Comparison of ENCODE assay signal across 9 mouse cellular contexts in the genomic region with DNA sequence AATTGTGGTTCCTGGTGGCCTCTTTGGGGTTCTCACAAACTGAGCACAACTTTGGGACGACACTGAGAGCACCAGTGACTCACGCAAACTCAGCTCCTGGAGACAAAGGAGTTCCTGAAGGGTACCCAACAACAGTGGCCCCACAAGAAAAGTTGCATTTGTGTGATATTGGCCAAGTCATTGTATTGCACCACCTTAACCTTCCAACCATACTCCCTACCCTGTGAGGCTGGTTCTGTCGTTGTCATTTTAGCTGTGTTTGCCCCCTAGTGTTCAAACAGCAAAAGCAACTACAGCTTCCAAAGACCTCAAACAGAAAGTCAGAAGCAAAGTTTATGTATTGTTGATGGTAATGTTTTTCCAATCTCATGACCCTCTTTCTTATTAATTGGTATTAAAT. TPM values are rescaled to one million over a fixed set of nuclear protein-coding genes. Genes with fewer than 3 reads are reported as not detected.
DNase-seq lines count a peak whose midpoint lies in the region; TF ChIP-seq lines count a peak whose summit lies in the region.
"Had no signal": no experiment of that assay in that cellular context is flagged by ENCODE, and none has a peak within 500 bp of the region (broad histone marks: within the 10 kb centered on the region; RNA-seq: fewer than 3 reads in every experiment).

No protein-coding gene starts in this region.

- no peaks in the 10 kb centered on the region for H3K4me1 ChIP-seq in cerebellum, adult 2 months (ENCODE audit: control insufficient read depth, insufficient read depth, low read length)
- H3K4me1 ChIP-seq in liver, adult 2 months (ENCODE audit: control insufficient read depth, insufficient read depth, low read length) = no peaks in the 10 kb centered on the region
- H3K4me1 ChIP-seq: hindbrain, embryonic 15.5 days had no signal

- TF ChIP-seq CTCF in cerebellum, adult 2 months (IDR thresholded peaks at IDR 0.05; ENCODE audit: borderline replicate concordance, insufficient read depth, low read depth, low read length) = peak; percentile 25; the same call in 1 of the 2 replicates
- TF ChIP-seq CTCF in liver, adult 2 months (IDR thresholded peaks at IDR 0.05; ENCODE audit: low read depth, low read length) = no peak

- H3K9ac ChIP-seq in liver, adult 2 months (ENCODE audit: low read depth, low read length) = no peak overlapping the region
- H3K9ac ChIP-seq: hindbrain, embryonic 15.5 days had no signal

- no peak for DNase-seq in cerebellum, adult 2 months
- DNase-seq in cerebellum, adult 9-10 months = no peak
- peak; percentile 23 for DNase-seq in spleen, adult 12 weeks (ENCODE audit: low spot score)
- DNase-seq in spleen, postnatal 14 days (ENCODE audit: low spot score in 2 of 2) = no peak
- peak; percentile 14 for DNase-seq in liver, adult 2 months (ENCODE audit: extremely low read depth, low read depth, low spot score)
- peak; percentile 34 for DNase-seq in thymus, postnatal 4 days
- no peak for DNase-seq in ovary, postnatal 10 days (ENCODE audit: low spot score)
- DNase-seq in left cerebral cortex, adult 18-20 months (ENCODE audit: low spot score in 2 of 2) = no peak

- WGBS in cerebellum, adult 2 months = 61% methylated on average over 3 of the region's 3 CpGs
- WGBS in liver, adult 2 months = 57% methylated on average over 3 of the region's 3 CpGs

- H3K79me2 ChIP-seq in liver, adult 2 months (ENCODE audit: control insufficient read depth, insufficient read depth, low read length) = no peaks in the 10 kb centered on the region

- H3K27ac ChIP-seq in cerebellum, adult 2 months (ENCODE audit: insufficient read depth, low read length) = no peak overlapping the region
- no peak overlapping the region for H3K27ac ChIP-seq in liver, adult 2 months (replicated peaks; ENCODE audit: insufficient read depth, low read depth, low read length)
- H3K27ac ChIP-seq: hindbrain, embryonic 15.5 days had no signal

- no peak overlapping the region for H3K4me3 ChIP-seq in cerebellum, adult 2 months (replicated peaks; ENCODE audit: insufficient read depth, low read depth, low read length)
- no peak overlapping the region for H3K4me3 ChIP-seq in liver, adult 2 months (ENCODE audit: insufficient read depth, low read depth, low read length)
- H3K4me3 ChIP-seq: hindbrain, embryonic 15.5 days had no signal

- H3K36me3 ChIP-seq in liver, adult 2 months (ENCODE audit: control insufficient read depth, insufficient read depth, low read length) = no peaks in the 10 kb centered on the region
- H3K36me3 ChIP-seq: hindbrain, embryonic 15.5 days had no signal

- TF ChIP-seq POLR2A in cerebellum, adult 2 months (IDR thresholded peaks at IDR 0.05; ENCODE audit: borderline replicate concordance, insufficient read depth, low read length) = no peak
- no peak for TF ChIP-seq POLR2A in liver, adult 2 months (IDR thresholded peaks at IDR 0.05; ENCODE audit: extremely low read depth, insufficient read depth, low read length)

- no peaks in the 10 kb centered on the region for H3K27me3 ChIP-seq in cerebellum, adult 2 months (ENCODE audit: control insufficient read depth, insufficient read depth, low read length)
- no peaks in the 10 kb centered on the region for H3K27me3 ChIP-seq in liver, adult 2 months (ENCODE audit: control insufficient read depth, insufficient read depth, low read length)
- H3K27me3 ChIP-seq: hindbrain, embryonic 15.5 days had no signal

RNA-seq across cellular contexts. Expression of a gene that starts 23.4 kb away (rescaled TPM):
- polyA plus RNA-seq in cerebellum, adult 2 months (2012; rRNA removed) = 0.03 TPM in 1 of 2 replicates, not detected in the other
- total RNA-seq in liver, adult 2 months (2014; rRNA removed) = not detected in 2 replicates
- polyA plus RNA-seq in liver, adult 2 months (2012; rRNA removed) = not detected in 2 replicates
- under 1 TPM in 1 of 2 experiments, not detected in 1; 0.09 TPM for total RNA-seq in left cerebral cortex, adult 18-20 months (2021)

RNA-seq across cellular contexts. Expression of a gene that starts 35.7 kb away (rescaled TPM):
- 116 and 117 TPM in 2 replicates for polyA plus RNA-seq in cerebellum, adult 2 months (2012; rRNA removed)
- 25.4 and 31.3 TPM in 2 replicates for total RNA-seq in liver, adult 2 months (2014; rRNA removed)
- polyA plus RNA-seq in liver, adult 2 months (2012; rRNA removed) = 16.2 and 16.3 TPM in 2 replicates
- total RNA-seq in left cerebral cortex, adult 18-20 months (2021) = 100 to 1,000 TPM; 280 to 293 TPM

RNA-seq across cellular contexts. Expression of a gene that starts 39.2 kb away (rescaled TPM):
- 8.6 and 9.8 TPM in 2 replicates for polyA plus RNA-seq in cerebellum, adult 2 months (2012; rRNA removed)
- total RNA-seq in liver, adult 2 months (2014; rRNA removed) = 4.3 and 5.5 TPM in 2 replicates
- polyA plus RNA-seq in liver, adult 2 months (2012; rRNA removed) = 7.9 and 10.1 TPM in 2 replicates
- total RNA-seq in left cerebral cortex, adult 18-20 months (2021) = 10 to 100 TPM in 1 of 2 experiments, 1 to 10 TPM in 1; 7.0 to 10.1 TPM

Comparison
In these comparisons a context has a peak if more than half of its experiments do, and no peak if none do; other contexts are left out.
1. DNase-seq: peak in spleen, adult 12 weeks (single experiment), liver, adult 2 months (single experiment) and thymus, postnatal 4 days (single experiment); none in cerebellum, adult 2 months (0 of 2), cerebellum, adult 9-10 months (single experiment), spleen, postnatal 14 days (0 of 2), ovary, postnatal 10 days (single experiment) and left cerebral cortex, adult 18-20 months (0 of 2).